Mouse (Mus musculus) lung, postnatal 0 days (tissue): ENCODE data around the gene Klb.
"Not testable (repeated sequence)": the region's sequence is repeated elsewhere in the genome, so short reads cannot be mapped to it uniquely, and the experiment has no call there.

Experiments
- CTCF ChIP-seq: IDR thresholded peaks from 2 replicates; pipeline ENCODE4 v1.5.1; 2016; ENCODE audit warnings: antibody characterized with exemption, mild to moderate bottlenecking
- EP300 ChIP-seq: IDR thresholded peaks from 2 replicates; pipeline ENCODE4 v1.6.1; 2016; ENCODE audit warnings: antibody characterized with exemption, mild to moderate bottlenecking, control low read depth

DNA sequence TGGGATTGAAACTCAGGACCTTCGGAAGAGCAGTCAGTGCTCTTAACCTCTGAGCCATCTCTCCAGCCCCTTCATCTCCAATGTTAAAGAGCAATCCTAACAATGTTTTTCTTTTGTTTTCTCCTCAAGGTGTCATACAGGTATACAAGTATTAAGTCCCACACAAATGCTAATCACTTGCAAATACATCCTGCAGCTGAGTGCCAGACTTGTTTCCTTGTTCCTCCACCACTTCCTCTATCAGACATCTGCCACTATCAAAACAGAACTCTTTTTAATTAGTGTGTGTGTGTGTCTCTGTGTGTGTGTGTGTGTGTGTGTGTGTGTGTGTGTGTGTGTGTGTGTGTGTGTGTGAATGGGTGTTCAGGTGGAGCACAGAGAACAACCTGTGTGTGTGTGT is 48.5 kb upstream of the Klb start:
- TF ChIP-seq EP300, CTCF: not testable (repeated sequence)
